Mouse (Mus musculus): ENCODE measurements around the gene Rev1. TPM values are rescaled to one million over a fixed set of nuclear protein-coding genes. Genes with fewer than 3 reads are reported as not detected.
A peak's percentile ranks its signal among the peaks of the same experiment; 100 is the strongest.

Rev1 gene
- polyA plus RNA-seq (2015; fragmentation: Nextera tagmentation; extraction: Ambion mirVana): 9.5 and 10.1 TPM in 2 replicates

DNA sequence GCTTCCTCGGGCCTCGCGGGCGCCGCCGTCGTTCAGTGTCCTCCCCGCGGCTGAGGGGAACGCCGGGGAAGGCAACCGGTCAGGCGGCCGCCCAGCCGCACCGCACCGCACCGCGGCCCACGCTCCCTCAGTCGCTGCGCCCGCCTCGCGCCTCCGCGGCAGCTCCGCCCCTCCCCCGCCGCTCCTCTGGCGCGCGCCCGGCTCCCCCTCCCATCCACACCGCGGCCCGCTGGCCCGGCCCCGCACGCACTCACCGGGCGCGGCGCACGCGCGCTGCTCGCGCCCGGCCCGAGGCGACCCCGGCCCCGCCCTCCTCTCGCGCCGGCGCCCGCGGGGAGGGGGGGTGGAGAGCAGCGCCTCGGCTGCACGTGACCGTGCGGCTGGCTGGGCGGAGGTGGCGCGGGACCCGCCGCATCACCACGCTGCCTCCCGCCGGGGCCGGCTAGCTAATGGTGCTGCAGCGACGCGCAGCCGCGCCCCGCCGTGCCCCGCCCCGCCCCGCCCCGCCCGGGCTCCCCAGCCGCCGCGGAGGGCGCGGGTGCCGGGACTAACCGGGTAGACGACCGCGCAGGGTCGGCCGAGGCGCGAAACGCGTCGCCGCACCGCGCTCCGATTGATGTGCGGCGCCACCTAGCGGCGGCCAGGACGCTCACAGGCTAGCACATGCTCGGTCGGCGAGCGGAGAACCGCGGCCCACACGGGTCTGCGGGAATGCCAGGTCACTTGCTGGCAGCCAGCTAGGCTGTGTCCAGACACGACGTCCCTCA is at the start of gene Rev1:
Rev1 (minus strand) TSS at position 301 of the 767 bp plus-strand sequence.
- no peaks in the 10 kb centered on the region for H3K9me3 ChIP-seq (ENCODE audit: control insufficient read depth)
- peak within 1 kb of the TSS; percentile 88 for H3K9ac ChIP-seq (ENCODE audit: low read depth, low read length)
- peak; percentile 95 for ATAC-seq
- H3K27me3 ChIP-seq (replicated peaks; ENCODE audit: control insufficient read depth, insufficient read depth, low read length): no peaks in the 10 kb centered on the region
- peak within 1 kb of the TSS; percentile 87 for H3K4me3 ChIP-seq (ENCODE audit: low read depth, low read length)
- peak; percentile 96 for TF ChIP-seq CTCF (IDR thresholded peaks at IDR 0.05; ENCODE audit: low read depth)
- no peaks in the 10 kb centered on the region; the same call in 1 of the 2 replicates for H3K4me1 ChIP-seq (replicated peaks; ENCODE audit: control insufficient read depth, insufficient read depth, low read length)
- H3K27ac ChIP-seq (ENCODE audit: low read depth, low read length): peak within 1 kb of the TSS; percentile 92
- H3K36me3 ChIP-seq (ENCODE audit: control insufficient read depth, insufficient read depth): no peaks in the 10 kb centered on the region
- peak within 1 kb of the TSS; percentile 86 for H3K4me2 ChIP-seq (replicated peaks; ENCODE audit: low read depth)
- WGBS: under 1% methylated on average over 75 of the region's 122 CpGs

DNA sequence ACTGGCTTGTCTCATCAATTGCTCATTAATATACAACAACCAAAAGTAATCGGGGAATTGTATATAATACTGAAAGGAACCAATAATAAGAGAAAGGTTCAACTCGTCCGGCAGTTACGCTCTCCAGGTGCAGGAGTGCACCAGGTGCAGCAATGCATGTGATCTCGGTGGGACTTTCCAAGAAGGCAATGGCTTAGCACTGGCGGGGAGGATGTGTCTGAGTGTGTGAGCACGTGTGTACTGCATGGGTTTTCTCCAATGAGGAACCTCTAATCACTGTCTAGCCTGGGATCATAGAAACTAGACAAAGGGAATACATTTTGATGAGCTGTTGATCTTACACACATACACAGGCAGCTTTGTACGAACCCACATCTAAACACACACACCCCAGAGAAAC is 49.3 kb upstream of the Rev1 start:
- no peak overlapping the region for H3K9ac ChIP-seq (ENCODE audit: low read depth, low read length)
- no peak overlapping the region for H3K4me2 ChIP-seq (replicated peaks; ENCODE audit: low read depth)
- no peak for TF ChIP-seq CTCF (IDR thresholded peaks at IDR 0.05; ENCODE audit: low read depth)
- H3K9me3 ChIP-seq (ENCODE audit: control insufficient read depth): no peaks in the 10 kb centered on the region
- no peak for ATAC-seq
- no peak overlapping the region for H3K4me3 ChIP-seq (ENCODE audit: low read depth, low read length)
- 0 out of 2 replicates have a peak, but pooled peaks cover 6% of the 10 kb centered on the region for H3K36me3 ChIP-seq (ENCODE audit: control insufficient read depth, insufficient read depth)
- no peak overlapping the region for H3K27ac ChIP-seq (ENCODE audit: low read depth, low read length)
- WGBS: 87% methylated on average over 8 of the region's 8 CpGs
- H3K4me1 ChIP-seq (replicated peaks; ENCODE audit: control insufficient read depth, insufficient read depth, low read length): no peaks in the 10 kb centered on the region
- no peaks in the 10 kb centered on the region for H3K27me3 ChIP-seq (replicated peaks; ENCODE audit: control insufficient read depth, insufficient read depth, low read length)

GRCm38 (mm10) chr1:38176077-38176476 is 46.5 kb upstream of the Rev1 start:
- H3K4me3 ChIP-seq (ENCODE audit: low read depth, low read length): no peak overlapping the region
- 78% methylated on average over 7 of the region's 7 CpGs for WGBS

GRCm38 (mm10) chr1:38171874-38172273 is 42.3 kb upstream of the Rev1 start:
- WGBS: 87% methylated on average over 4 of the region's 4 CpGs
- H3K27ac ChIP-seq (ENCODE audit: low read depth, low read length): no peak overlapping the region
- ATAC-seq: no peak
- no peaks in the 10 kb centered on the region for H3K4me1 ChIP-seq (replicated peaks; ENCODE audit: control insufficient read depth, insufficient read depth, low read length)
- TF ChIP-seq CTCF (IDR thresholded peaks at IDR 0.05; ENCODE audit: low read depth): no peak
- H3K36me3 ChIP-seq (ENCODE audit: control insufficient read depth, insufficient read depth): no peaks in the 10 kb centered on the region
- no peak overlapping the region for H3K4me2 ChIP-seq (replicated peaks; ENCODE audit: low read depth)
- H3K9me3 ChIP-seq (ENCODE audit: control insufficient read depth): no peaks in the 10 kb centered on the region
- H3K27me3 ChIP-seq (replicated peaks; ENCODE audit: control insufficient read depth, insufficient read depth, low read length): no peaks in the 10 kb centered on the region
- no peak overlapping the region for H3K9ac ChIP-seq (ENCODE audit: low read depth, low read length)
- H3K4me3 ChIP-seq (ENCODE audit: low read depth, low read length): no peak overlapping the region

More at GRCm38 (mm10) chr1:38176077-38176476, 46.5 kb upstream of the Rev1 start:
- no peaks in the 10 kb centered on the region for H3K9me3 ChIP-seq (ENCODE audit: control insufficient read depth)
- H3K27ac ChIP-seq (ENCODE audit: low read depth, low read length): no peak overlapping the region
- no peaks in the 10 kb centered on the region for H3K36me3 ChIP-seq (ENCODE audit: control insufficient read depth, insufficient read depth)
- ATAC-seq: no peak
- H3K4me1 ChIP-seq (replicated peaks; ENCODE audit: control insufficient read depth, insufficient read depth, low read length): no peaks in the 10 kb centered on the region
- no peaks in the 10 kb centered on the region for H3K27me3 ChIP-seq (replicated peaks; ENCODE audit: control insufficient read depth, insufficient read depth, low read length)
- no peak for TF ChIP-seq CTCF (IDR thresholded peaks at IDR 0.05; ENCODE audit: low read depth)
- H3K4me2 ChIP-seq (replicated peaks; ENCODE audit: low read depth): no peak overlapping the region
- H3K9ac ChIP-seq (ENCODE audit: low read depth, low read length): no peak overlapping the region

- Histone ChIP-seq H3K4me3 (ENCODE audit: low read depth, low read length) (no peak overlapping the region), H3K4me2 (replicated peaks; ENCODE audit: low read depth) (no peak overlapping the region), H3K9me3 (ENCODE audit: control insufficient read depth) (no peaks in the 10 kb centered on the region), H3K4me1 (replicated peaks; ENCODE audit: control insufficient read depth, insufficient read depth, low read length) (no peaks in the 10 kb centered on the region), H3K36me3 (ENCODE audit: control insufficient read depth, insufficient read depth) (no peaks in the 10 kb centered on the region), H3K9ac (ENCODE audit: low read depth, low read length) (no peak overlapping the region), H3K27ac (ENCODE audit: low read depth, low read length) (no peak overlapping the region), H3K27me3 (replicated peaks; ENCODE audit: control insufficient read depth, insufficient read depth, low read length) (no peaks in the 10 kb centered on the region)
- no peak for ATAC-seq
- no peak for TF ChIP-seq CTCF (IDR thresholded peaks at IDR 0.05; ENCODE audit: low read depth)
- 47% methylated on average over 2 of the region's 2 CpGs for WGBS
Measured at GRCm38 (mm10) chr1:38165696-38166095, 36.1 kb upstream of the Rev1 start.

- no peak overlapping the region for H3K9ac ChIP-seq (ENCODE audit: low read depth, low read length)
- no peaks in the 10 kb centered on the region for H3K9me3 ChIP-seq (ENCODE audit: control insufficient read depth)
- no peak overlapping the region for H3K27ac ChIP-seq (ENCODE audit: low read depth, low read length)
- no peak overlapping the region for H3K4me2 ChIP-seq (replicated peaks; ENCODE audit: low read depth)
- 85% methylated on average over 5 of the region's 5 CpGs for WGBS
- H3K4me1 ChIP-seq (replicated peaks; ENCODE audit: control insufficient read depth, insufficient read depth, low read length): no peaks in the 10 kb centered on the region
- no peaks in the 10 kb centered on the region for H3K36me3 ChIP-seq (ENCODE audit: control insufficient read depth, insufficient read depth)
- TF ChIP-seq CTCF (IDR thresholded peaks at IDR 0.05; ENCODE audit: low read depth): no peak
- H3K4me3 ChIP-seq (ENCODE audit: low read depth, low read length): no peak overlapping the region
- H3K27me3 ChIP-seq (replicated peaks; ENCODE audit: control insufficient read depth, insufficient read depth, low read length): no peaks in the 10 kb centered on the region
- ATAC-seq: no peak
Measured at GRCm38 (mm10) chr1:38150086-38150485, 20.5 kb upstream of the Rev1 start.

Measured in intestine, postnatal 0 days (tissue).